Mouse (Mus musculus) megakaryocyte, embryonic 14.5 days (primary cell): ENCODE measurements around the gene Slc39a11. TPM values are rescaled to one million over a fixed set of nuclear protein-coding genes. Genes with fewer than 3 reads are reported as not detected.

Source experiments
- H3K27me3 ChIP-seq: replicated peaks from 2 replicates; pipeline ENCODE3; 2012; ENCODE audit warnings: inconsistent platforms
- H3K36me3 ChIP-seq: replicated peaks from 2 replicates; pipeline ENCODE3; 2012; ENCODE audit warnings: low read length, inconsistent platforms, mixed read lengths
- H3K4me1 ChIP-seq: 2 replicates; pipeline ENCODE4 v1.6.1; 2012; ENCODE audit warnings: inconsistent platforms
- H3K4me3 ChIP-seq: replicated peaks from 2 replicates; pipeline ENCODE3; 2012; ENCODE audit warnings: moderate library complexity, mild to moderate bottlenecking, inconsistent platforms
- H3K9me3 ChIP-seq: 2 replicates; pipeline ENCODE4 v1.6.1; 2012; ENCODE audit warnings: inconsistent platforms
- FLI1 ChIP-seq: IDR thresholded peaks from 2 replicates; pipeline ENCODE4 v1.6.1; 2012; ENCODE audit warnings: low read length, inconsistent platforms, mixed read lengths
- GATA1 ChIP-seq: IDR thresholded peaks from 3 replicates; pipeline ENCODE4 v1.6.1; 2012; ENCODE audit warnings: mixed read lengths, low read length, inconsistent platforms, borderline replicate concordance
- polyA plus RNA-seq: library from polyadenylated mRNA; stranded (reverse); fragments of >175 nt; gene quantifications from 2 replicates; pipeline ENCODE4 v1.2.3, GENCODE M21; 2012; ENCODE audit warnings: low replicate concordance; ENCODE audit not compliant: insufficient read depth

Slc39a11 gene
- polyA plus RNA-seq, 1 experiment, result 20.6 TPM

DNA sequence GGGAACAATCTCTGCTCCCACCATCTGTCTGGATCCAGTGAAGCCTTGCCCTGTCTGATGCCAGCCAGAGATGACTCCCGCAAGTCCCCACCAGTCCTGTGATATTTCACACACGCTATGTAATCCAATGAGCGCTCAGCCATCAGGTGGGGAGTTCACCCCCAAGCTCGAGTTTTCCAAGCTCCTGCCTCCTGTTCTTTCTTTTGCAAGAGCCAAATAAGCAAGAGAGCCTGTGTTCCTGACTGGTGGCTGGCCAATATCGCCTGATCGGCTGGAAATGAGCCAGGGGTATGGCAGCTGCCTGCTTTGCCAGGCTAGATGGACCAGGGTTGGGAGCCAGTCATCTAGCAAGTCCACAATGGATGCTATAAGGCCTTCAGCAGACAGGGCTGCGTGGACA is 95.7 kb downstream of the Slc39a11 start:
- Histone ChIP-seq H3K27me3 (no peaks in the 10 kb centered on the region), H3K4me1 (no peaks in the 10 kb centered on the region), H3K4me3 (no peak overlapping the region), H3K9me3 (no peaks in the 10 kb centered on the region), H3K36me3 (peaks cover 60% of the 10 kb centered on the region)
- no peak for TF ChIP-seq GATA1
- TF ChIP-seq FLI1, result no peak

DNA sequence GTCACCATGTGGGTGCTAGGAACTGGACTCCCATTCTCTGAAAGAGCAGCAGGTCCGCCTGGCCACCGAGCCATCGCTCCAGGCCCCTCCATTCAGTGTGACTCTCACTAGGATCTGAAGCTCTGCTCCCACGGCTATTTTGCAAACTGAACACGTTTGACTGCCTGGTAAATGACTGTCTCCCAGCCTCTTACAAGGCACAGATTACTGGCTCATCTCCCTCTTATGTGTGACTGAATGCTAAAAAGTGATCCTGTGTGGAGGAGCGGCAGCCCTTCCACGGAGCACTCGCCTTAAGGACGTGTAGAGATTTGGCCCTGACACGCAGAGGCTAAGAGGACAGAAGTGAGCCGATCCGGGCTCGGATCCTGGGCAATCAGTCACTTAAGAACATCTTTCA is 96.3 kb downstream of the Slc39a11 start:
- Histone ChIP-seq H3K27me3 (no peaks in the 10 kb centered on the region), H3K4me3 (no peak overlapping the region), H3K36me3 (peaks cover 55% of the 10 kb centered on the region), H3K9me3 (no peaks in the 10 kb centered on the region), H3K4me1 (no peaks in the 10 kb centered on the region)
- TF ChIP-seq FLI1 (no peak), GATA1 (no peak)

GRCm38 (mm10) chr11:113552539-113552938 is 97.3 kb downstream of the Slc39a11 start:
- no peaks in the 10 kb centered on the region for H3K27me3 ChIP-seq
- H3K36me3 ChIP-seq, result peaks cover 47% of the 10 kb centered on the region
- no peak overlapping the region for H3K4me3 ChIP-seq
- TF ChIP-seq GATA1, result no peak
- H3K4me1 ChIP-seq, result no peaks in the 10 kb centered on the region
- no peaks in the 10 kb centered on the region for H3K9me3 ChIP-seq

- peaks cover 22% of the 10 kb centered on the region for H3K9me3 ChIP-seq
- no peaks in the 10 kb centered on the region for H3K27me3 ChIP-seq
- peaks cover 26% of the 10 kb centered on the region for H3K4me1 ChIP-seq
- TF ChIP-seq FLI1 (no peak), GATA1 (no peak)
- peaks cover 32% of the 10 kb centered on the region for H3K36me3 ChIP-seq
- H3K4me3 ChIP-seq, result no peak overlapping the region
These were observed 103.5 kb downstream of the Slc39a11 start for GRCm38 (mm10) chr11:113546217-113546877.

DNA sequence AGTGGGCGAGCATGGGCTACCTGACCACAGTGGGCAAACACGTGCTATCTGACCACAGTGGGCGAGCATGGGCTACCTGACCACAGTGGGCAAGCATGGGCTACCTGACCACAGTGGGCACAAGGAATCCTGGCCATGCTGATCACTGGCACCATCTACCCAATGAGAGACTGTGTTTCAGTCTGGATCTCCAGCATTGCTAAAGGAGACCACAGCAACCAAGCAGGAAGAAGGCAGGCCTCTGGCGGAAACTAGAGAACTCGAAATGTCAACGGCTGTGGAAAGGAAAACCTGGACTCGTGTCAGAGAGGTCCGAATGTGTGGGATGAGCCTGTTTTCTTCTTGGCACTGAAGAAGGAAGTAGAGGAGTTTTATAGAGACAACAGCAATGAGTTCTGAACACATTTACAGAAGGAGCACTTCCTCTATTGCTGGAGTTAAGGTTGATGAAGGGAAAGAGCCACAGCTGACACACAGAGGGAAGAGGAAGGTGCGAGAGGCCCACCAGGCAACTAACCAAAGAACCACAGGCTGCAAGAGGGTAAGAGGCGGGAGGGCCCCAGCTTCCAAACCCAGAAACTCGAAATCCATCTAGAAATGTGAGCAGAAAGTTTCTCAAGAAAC is 105.8 kb downstream of the Slc39a11 start:
- TF ChIP-seq GATA1, result no peak
- no peak for TF ChIP-seq FLI1
- Histone ChIP-seq H3K9me3 (peaks cover 34% of the 10 kb centered on the region), H3K4me1 (peaks cover 26% of the 10 kb centered on the region), H3K4me3 (peak overlapping the region; percentile 83), H3K27me3 (no peaks in the 10 kb centered on the region), H3K36me3 (peaks cover 28% of the 10 kb centered on the region)

GRCm38 (mm10) chr11:113541073-113541472 is 108.8 kb downstream of the Slc39a11 start:
- no peaks in the 10 kb centered on the region for H3K27me3 ChIP-seq
- H3K4me3 ChIP-seq, result no peak overlapping the region
- peaks cover 47% of the 10 kb centered on the region for H3K9me3 ChIP-seq
- TF ChIP-seq GATA1, result no peak
- TF ChIP-seq FLI1, result no peak
- H3K36me3 ChIP-seq, result peaks cover 34% of the 10 kb centered on the region
- peaks cover 19% of the 10 kb centered on the region for H3K4me1 ChIP-seq

GRCm38 (mm10) chr11:113539502-113540209 is 110.2 kb downstream of the Slc39a11 start:
- no peak for TF ChIP-seq FLI1
- Histone ChIP-seq H3K4me3 (no peak overlapping the region), H3K27me3 (no peaks in the 10 kb centered on the region), H3K36me3 (peaks cover 38% of the 10 kb centered on the region), H3K9me3 (peaks cover 59% of the 10 kb centered on the region), H3K4me1 (peaks cover 12% of the 10 kb centered on the region)

GRCm38 (mm10) chr11:113539079-113539478 is 110.8 kb downstream of the Slc39a11 start:
- Histone ChIP-seq H3K27me3 (no peaks in the 10 kb centered on the region), H3K4me1 (peaks cover 7% of the 10 kb centered on the region), H3K4me3 (no peak overlapping the region), H3K36me3 (peaks cover 38% of the 10 kb centered on the region), H3K9me3 (peaks cover 65% of the 10 kb centered on the region)
- TF ChIP-seq FLI1, result no peak
- no peak for TF ChIP-seq GATA1

- Histone ChIP-seq H3K4me3 (no peak overlapping the region), H3K27me3 (no peaks in the 10 kb centered on the region), H3K9me3 (peaks cover 68% of the 10 kb centered on the region), H3K36me3 (peaks cover 36% of the 10 kb centered on the region), H3K4me1 (peaks cover under 1% of the 10 kb centered on the region; the same call in 1 of the 2 replicates)
- TF ChIP-seq FLI1, result no peak
- TF ChIP-seq GATA1, result no peak
These were observed 111.4 kb downstream of the Slc39a11 start for GRCm38 (mm10) chr11:113538406-113538917.

DNA sequence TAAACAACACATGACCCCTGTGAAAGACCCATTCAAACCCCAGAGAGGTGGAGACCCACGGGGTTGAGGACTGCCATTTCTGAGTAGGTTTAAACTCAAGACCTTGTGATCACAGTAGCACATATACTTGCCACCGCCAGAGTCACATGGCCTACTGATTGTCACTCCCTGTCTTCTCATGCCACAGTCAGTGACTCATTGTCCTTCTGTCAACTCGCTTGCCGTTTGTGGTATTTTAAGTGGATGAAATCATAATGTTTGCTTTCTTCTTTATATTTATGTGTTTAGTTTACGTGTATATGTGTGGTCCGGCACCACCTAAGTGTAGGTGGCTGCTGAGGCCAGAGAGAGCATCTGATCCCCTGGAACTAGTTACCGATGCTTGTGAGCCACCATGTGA is 112.2 kb downstream of the Slc39a11 start:
- Histone ChIP-seq H3K36me3 (peaks cover 31% of the 10 kb centered on the region), H3K4me3 (no peak overlapping the region), H3K9me3 (peaks cover 69% of the 10 kb centered on the region), H3K27me3 (no peaks in the 10 kb centered on the region), H3K4me1 (no peaks in the 10 kb centered on the region)
- TF ChIP-seq GATA1 (no peak), FLI1 (no peak)
